Mouse (Mus musculus): ENCODE data around the gene Jkamp. TPM values are rescaled to one million over a fixed set of nuclear protein-coding genes. Genes with fewer than 3 reads are reported as not detected.

Jkamp gene
- polyA plus RNA-seq, 1 experiment from 2014 or later, result 17.4 TPM

DNA sequence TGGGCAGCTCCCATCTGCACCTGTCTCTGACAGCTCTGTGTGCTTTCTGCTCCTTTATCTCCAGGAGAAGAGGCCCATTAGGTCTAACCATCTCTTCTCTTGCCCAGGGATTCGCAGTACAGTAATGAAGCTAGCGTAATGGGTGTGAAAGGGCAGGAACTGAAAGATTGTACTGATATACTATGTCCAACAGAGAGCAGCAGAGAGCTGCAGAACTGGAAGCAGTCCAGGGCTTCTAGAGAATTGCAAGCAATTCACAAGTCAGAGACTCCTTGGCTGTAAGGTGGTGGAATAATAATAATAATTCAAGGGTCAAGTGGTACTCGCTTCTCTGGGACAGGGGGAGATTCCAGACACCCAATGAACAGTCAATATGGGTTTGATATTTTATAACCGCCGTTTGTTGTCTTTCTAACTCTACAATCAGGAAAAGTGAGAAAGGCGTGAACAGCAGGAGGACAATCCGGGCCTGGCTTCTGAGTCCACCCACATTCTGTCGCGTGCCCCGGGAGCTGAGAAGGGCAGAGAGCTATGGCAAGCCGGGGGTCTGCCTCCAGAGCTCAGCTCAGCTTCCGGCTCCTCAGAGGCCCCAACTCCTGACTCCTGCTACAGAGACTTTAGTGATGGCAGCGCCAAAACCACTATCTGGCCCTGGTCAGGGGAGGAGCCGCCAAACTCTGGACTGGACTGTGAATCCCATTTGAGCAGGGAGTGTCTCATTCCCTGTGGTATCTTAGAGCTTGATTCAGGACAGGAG is 19.3 kb downstream of the Jkamp start:
- no peaks in the 10 kb centered on the region for H3K9me3 ChIP-seq (replicated peaks; ENCODE audit: control insufficient read depth, low read length)
- no peak overlapping the region for H3K9ac ChIP-seq (ENCODE audit: low read depth, low read length)
- ATAC-seq (ENCODE audit: low read depth), result no peak
- H3K4me2 ChIP-seq (ENCODE audit: low read depth, low read length), result no peak overlapping the region
- no peaks in the 10 kb centered on the region for H3K4me1 ChIP-seq (ENCODE audit: control insufficient read depth, low read depth, low read length)
- no peak overlapping the region for H3K27ac ChIP-seq (ENCODE audit: low read length)
- no peaks in the 10 kb centered on the region for H3K27me3 ChIP-seq (ENCODE audit: control insufficient read depth, insufficient read depth, low read depth, low read length)
- H3K4me3 ChIP-seq (ENCODE audit: low read depth, low read length), result no peak overlapping the region
- WGBS (ENCODE audit: insufficient replicate concordance), result 28% methylated on average over 14 of the region's 14 CpGs
- no peaks in the 10 kb centered on the region for H3K36me3 ChIP-seq (ENCODE audit: control insufficient read depth, insufficient read depth)

DNA sequence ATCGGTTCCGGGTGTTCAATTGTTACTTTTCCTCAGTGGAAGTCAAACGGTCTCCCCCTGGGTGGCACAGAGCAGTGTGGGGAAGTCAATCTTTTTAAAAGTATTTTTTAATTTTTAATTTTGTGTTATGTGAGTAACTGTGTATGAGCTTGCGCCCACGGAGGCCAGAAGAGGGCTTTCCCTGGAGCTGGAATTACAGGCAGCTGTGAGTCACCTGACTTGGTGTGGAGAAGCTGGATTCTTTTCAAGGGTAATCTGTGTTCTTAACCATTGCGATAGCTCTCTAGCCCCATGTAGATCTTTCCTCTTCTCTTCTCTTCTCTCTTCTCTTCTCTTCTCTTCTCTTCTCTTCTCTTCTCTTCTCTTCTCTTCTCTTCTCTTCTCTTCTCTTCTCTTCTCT is 29.7 kb downstream of the Jkamp start:
- no peak overlapping the region for H3K27ac ChIP-seq (ENCODE audit: low read length)
- H3K4me1 ChIP-seq (ENCODE audit: control insufficient read depth, low read depth, low read length), result no peaks in the 10 kb centered on the region
- H3K4me2 ChIP-seq (ENCODE audit: low read depth, low read length), result no peak overlapping the region
- WGBS (ENCODE audit: insufficient replicate concordance), result 70% methylated on average over 6 of the region's 6 CpGs
- H3K27me3 ChIP-seq (ENCODE audit: control insufficient read depth, insufficient read depth, low read depth, low read length), result no peaks in the 10 kb centered on the region
- no peaks in the 10 kb centered on the region for H3K9me3 ChIP-seq (replicated peaks; ENCODE audit: control insufficient read depth, low read length)
- H3K9ac ChIP-seq (ENCODE audit: low read depth, low read length), result no peak overlapping the region
- H3K4me3 ChIP-seq (ENCODE audit: low read depth, low read length), result no peak overlapping the region
- H3K36me3 ChIP-seq (ENCODE audit: control insufficient read depth, insufficient read depth), result no peaks in the 10 kb centered on the region
- no peak for ATAC-seq (ENCODE audit: low read depth)

DNA sequence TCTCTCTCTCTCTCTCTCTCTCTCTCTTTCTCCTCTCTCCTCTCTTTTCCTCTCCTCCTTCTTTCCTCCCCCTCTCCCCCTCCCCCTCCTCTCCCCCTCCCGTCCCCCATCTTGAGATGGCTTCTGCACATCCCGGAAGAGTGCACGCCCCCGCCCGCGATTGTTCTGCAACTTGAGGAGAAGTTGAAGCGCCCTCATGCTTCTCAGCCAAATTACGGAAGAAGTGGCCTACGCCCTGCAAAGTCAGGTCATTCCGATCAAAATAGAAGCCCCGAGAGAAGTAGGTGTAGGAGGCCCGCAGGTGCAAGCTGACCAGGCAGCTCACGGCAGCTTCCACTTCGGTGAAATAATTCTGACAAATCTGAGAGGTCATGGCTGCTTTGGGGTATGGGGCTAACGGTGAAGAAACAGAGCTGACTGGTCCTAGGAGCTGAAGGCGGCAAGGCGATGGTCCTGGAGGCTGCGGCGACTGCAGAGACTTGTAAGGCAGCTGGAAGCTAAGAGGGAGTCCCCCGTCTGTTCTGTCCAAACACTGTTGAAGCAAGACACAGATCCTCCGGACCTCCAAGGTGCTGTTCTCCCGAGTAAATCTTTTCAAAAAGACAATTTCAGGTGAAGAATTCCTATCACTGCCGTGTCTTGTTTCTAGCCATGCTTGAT is 30.4 kb downstream of the Jkamp start:
- Histone ChIP-seq H3K4me1 (ENCODE audit: control insufficient read depth, low read depth, low read length) (no peaks in the 10 kb centered on the region), H3K4me2 (ENCODE audit: low read depth, low read length) (no peak overlapping the region), H3K4me3 (ENCODE audit: low read depth, low read length) (no peak overlapping the region), H3K27me3 (ENCODE audit: control insufficient read depth, insufficient read depth, low read depth, low read length) (no peaks in the 10 kb centered on the region), H3K9ac (ENCODE audit: low read depth, low read length) (no peak overlapping the region), H3K9me3 (replicated peaks; ENCODE audit: control insufficient read depth, low read length) (no peaks in the 10 kb centered on the region), H3K27ac (ENCODE audit: low read length) (no peak overlapping the region), H3K36me3 (ENCODE audit: control insufficient read depth, insufficient read depth) (no peaks in the 10 kb centered on the region)
- WGBS (ENCODE audit: insufficient replicate concordance), result 65% methylated on average over 22 of the region's 23 CpGs
- ATAC-seq (ENCODE audit: low read depth), result no peak

DNA sequence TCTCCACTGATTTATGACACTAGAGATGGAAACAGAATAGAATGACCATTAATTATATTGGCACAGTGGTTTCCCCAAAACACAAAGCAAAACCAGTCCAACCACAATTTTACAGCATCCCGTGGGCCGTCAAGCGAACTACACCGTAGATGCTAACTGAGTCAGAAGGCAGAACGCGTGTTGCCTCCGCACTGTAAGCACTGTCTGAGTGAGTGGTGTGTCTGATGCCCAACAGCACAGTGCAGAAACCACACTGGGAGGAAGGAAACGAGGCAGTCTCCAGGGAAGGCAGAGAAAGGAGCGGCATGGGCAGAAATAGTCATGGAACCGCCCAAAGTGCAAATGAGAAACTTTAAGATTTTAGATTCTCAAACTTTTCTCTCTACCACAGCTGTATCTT is 43.8 kb downstream of the Jkamp start:
- WGBS (ENCODE audit: insufficient replicate concordance), result 67% methylated on average over 10 of the region's 10 CpGs
- Histone ChIP-seq H3K9ac (ENCODE audit: low read depth, low read length) (no peak overlapping the region), H3K27ac (ENCODE audit: low read length) (no peak overlapping the region), H3K36me3 (ENCODE audit: control insufficient read depth, insufficient read depth) (no peaks in the 10 kb centered on the region), H3K4me1 (ENCODE audit: control insufficient read depth, low read depth, low read length) (no peaks in the 10 kb centered on the region), H3K4me2 (ENCODE audit: low read depth, low read length) (no peak overlapping the region), H3K9me3 (replicated peaks; ENCODE audit: control insufficient read depth, low read length) (peaks cover 2% of the 10 kb centered on the region), H3K4me3 (ENCODE audit: low read depth, low read length) (no peak overlapping the region), H3K27me3 (ENCODE audit: control insufficient read depth, insufficient read depth, low read depth, low read length) (no peaks in the 10 kb centered on the region)
- ATAC-seq (ENCODE audit: low read depth), result no peak

DNA sequence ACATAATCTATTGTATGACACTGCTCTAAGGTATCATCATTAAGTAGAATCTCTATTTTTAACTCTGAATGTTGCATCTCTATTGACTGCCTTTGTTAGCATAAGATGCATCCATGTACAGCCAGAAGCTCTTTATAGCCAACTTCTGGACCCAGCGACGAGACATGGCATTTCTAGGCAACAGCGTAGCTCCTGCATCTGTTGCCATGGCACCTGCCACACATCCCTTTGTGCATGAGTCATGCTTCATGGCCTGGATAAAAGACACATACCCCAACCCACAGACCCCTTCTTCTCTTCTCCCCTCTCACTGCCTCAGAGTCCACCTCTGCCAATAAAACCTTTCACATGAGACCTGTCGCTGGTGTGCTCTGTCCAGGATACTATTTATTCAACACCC is 65.4 kb downstream of the Jkamp start:
- Histone ChIP-seq H3K9ac (ENCODE audit: low read depth, low read length) (no peak overlapping the region), H3K36me3 (ENCODE audit: control insufficient read depth, insufficient read depth) (no peaks in the 10 kb centered on the region), H3K27me3 (ENCODE audit: control insufficient read depth, insufficient read depth, low read depth, low read length) (no peaks in the 10 kb centered on the region), H3K4me1 (ENCODE audit: control insufficient read depth, low read depth, low read length) (no peaks in the 10 kb centered on the region), H3K4me3 (ENCODE audit: low read depth, low read length) (no peak overlapping the region), H3K4me2 (ENCODE audit: low read depth, low read length) (no peak overlapping the region), H3K9me3 (replicated peaks; ENCODE audit: control insufficient read depth, low read length) (no peaks in the 10 kb centered on the region), H3K27ac (ENCODE audit: low read length) (no peak overlapping the region)
- no peak for ATAC-seq (ENCODE audit: low read depth)
- WGBS (ENCODE audit: insufficient replicate concordance), result 68% methylated on average over 4 of the region's 4 CpGs

Small RNAs within 50 kb of the gene (microRNA-seq; reads per million reads assigned to microRNA genes)
- not detected for gene Gm24466

Other genes starting within 250 kb of the Jkamp start
- gene Gpr135, start 14.5 kb upstream of the Jkamp start, polyA plus RNA-seq (2015; fragmentation: Nextera tagmentation; extraction: Ambion mirVana), result 0.09 and 0.14 TPM in 2 replicates
- 9.8 and 10.2 TPM in 2 replicates for gene L3hypdh, start 150 bp upstream of the Jkamp start, polyA plus RNA-seq (2015; fragmentation: Nextera tagmentation; extraction: Ambion mirVana)
- gene Ccdc175, start 99.4 kb downstream of the Jkamp start, polyA plus RNA-seq (2015; fragmentation: Nextera tagmentation; extraction: Ambion mirVana), result not detected in 2 replicates